Mouse (Mus musculus): ENCODE results near the gene Nusap1.

GRCm38 (mm10) chr2:119669010-119669409 lies 50.9 kb downstream of the Nusap1 start:
- no peak for TF ChIP-seq CTCF (IDR thresholded peaks at IDR 0.05; ENCODE audit: low read depth, low read length)
- no peak for TF ChIP-seq GATA1 (IDR thresholded peaks at IDR 0.05; ENCODE audit: borderline replicate concordance, low read length)
- TF ChIP-seq POLR2AphosphoS5 (IDR thresholded peaks at IDR 0.05; ENCODE audit: insufficient replicate concordance, low read depth, low read length), result no peak
- TF ChIP-seq TAL1 (conservative IDR thresholded peaks at IDR 0.05; ENCODE audit: low read depth, low read length), result no peak
- TF ChIP-seq GATA2 (IDR thresholded peaks at IDR 0.05; ENCODE audit: borderline replicate concordance, low read depth, low read length), result no peak

Measured in G1E (cell line).